Mouse (Mus musculus) lung, postnatal 25 days (tissue): ENCODE measurements around the gene Pop4.
"Not testable (repeated sequence)": the region's sequence is repeated elsewhere in the genome, so short reads cannot be mapped to it uniquely, and the experiment has no call there.

Source experiments
- DNase-seq: peaks from one replicate; pipeline ENCODE4 v3.0.0; 2022; ENCODE audit warnings: low spot score

Gene Pop4

GRCm38 (mm10) chr7:38270703-38271510 is at the start of gene Pop4:
Gene Pop4, minus strand, starts transcription at chr7:38271423.
- DNase-seq: peak; percentile 88

- DNase-seq: no peak
Observed at GRCm38 (mm10) chr7:38320641-38321040, 49.4 kb upstream of the Pop4 start.

- DNase-seq: not testable (repeated sequence)
Observed at GRCm38 (mm10) chr7:38282192-38282591, 11.0 kb upstream of the Pop4 start.

- no peak for DNase-seq
Observed at GRCm38 (mm10) chr7:38272551-38272950, 1.3 kb upstream of the Pop4 start.

GRCm38 (mm10) chr7:38271859-38272258 is 636 bp upstream of the Pop4 start:
- no peak for DNase-seq

GRCm38 (mm10) chr7:38271511-38271811 is 238 bp upstream of the Pop4 start:
- no peak for DNase-seq

- DNase-seq: peak; percentile 42
Observed at GRCm38 (mm10) chr7:38267006-38267680, 4.1 kb downstream of the Pop4 start.

- no peak for DNase-seq
Observed at GRCm38 (mm10) chr7:38262406-38262805, 8.8 kb downstream of the Pop4 start.

GRCm38 (mm10) chr7:38259631-38260030 is 11.6 kb downstream of the Pop4 start:
- no peak for DNase-seq

GRCm38 (mm10) chr7:38253441-38253840 is 17.8 kb downstream of the Pop4 start:
- DNase-seq: no peak

GRCm38 (mm10) chr7:38251494-38252216 is 19.6 kb downstream of the Pop4 start:
- DNase-seq: no peak

- DNase-seq: no peak
Observed at GRCm38 (mm10) chr7:38242417-38242816, 28.8 kb downstream of the Pop4 start.

- DNase-seq: no peak
Observed at GRCm38 (mm10) chr7:38237140-38237539, 34.1 kb downstream of the Pop4 start.

- DNase-seq: no peak
Observed at GRCm38 (mm10) chr7:38236400-38237105, 34.7 kb downstream of the Pop4 start.

- DNase-seq: peak; percentile 13
Observed at GRCm38 (mm10) chr7:38230285-38230684, 40.9 kb downstream of the Pop4 start.

- no peak for DNase-seq
Observed at GRCm38 (mm10) chr7:38228329-38228728, 42.9 kb downstream of the Pop4 start.

GRCm38 (mm10) chr7:38227900-38228298 is 43.3 kb downstream of the Pop4 start, which contains the start of gene Plekhf1:
Gene Plekhf1, minus strand, starts transcription at chr7:38228016.
- peak; percentile 92 for DNase-seq

- DNase-seq: peak; percentile 83
Observed at GRCm38 (mm10) chr7:38227181-38227899, 43.9 kb downstream of the Pop4 start.

GRCm38 (mm10) chr7:38226226-38226625 is 45.0 kb downstream of the Pop4 start:
- no peak for DNase-seq

- DNase-seq: peak; percentile 20
Observed at GRCm38 (mm10) chr7:38224577-38225369, 46.5 kb downstream of the Pop4 start.

GRCm38 (mm10) chr7:38220866-38221265 is 50.4 kb downstream of the Pop4 start:
- no peak for DNase-seq
